Comparison of ENCODE assay signal across 28 mouse cellular contexts in genomic region chr7:103810746-103811145, GRCm38 (mm10). TPM values are rescaled to one million over a fixed set of nuclear protein-coding genes. Genes with fewer than 3 reads are reported as not detected.
DNase-seq lines count a peak whose midpoint lies in the region; ATAC-seq and TF ChIP-seq lines count a peak whose summit lies in the region.
"Had no signal": no experiment of that assay in that cellular context is flagged by ENCODE, and none has a peak within 500 bp of the region (broad histone marks: within the 10 kb centered on the region; RNA-seq: fewer than 3 reads in every experiment).

No protein-coding gene starts in this region.

- H3K36me3 ChIP-seq in MEL (ENCODE audit: control insufficient read depth in 1 of 2, insufficient read depth in 2 of 2, low read length in 2 of 2), result peaks cover 0 to 31% of the 10 kb centered on the region in 2 experiments; a peak in 2 of 4 replicates
- no peaks in the 10 kb centered on the region for H3K36me3 ChIP-seq in liver, embryonic 12.5 days
- H3K36me3 ChIP-seq in liver, embryonic 16.5 days (ENCODE audit: control insufficient read depth, insufficient read depth), result peaks cover 2% of the 10 kb centered on the region; the same call in 1 of the 2 replicates
- H3K36me3 ChIP-seq in midbrain, postnatal 0 days (ENCODE audit: insufficient read depth, low read length), result no peaks in the 10 kb centered on the region
- H3K36me3 ChIP-seq: embryonic facial prominence, embryonic 10.5 days; forebrain, embryonic 12.5 days; heart, embryonic 15.5 days; hindbrain, embryonic 13.5 days had no signal

- TF ChIP-seq CTCF in MEL (IDR thresholded peaks at IDR 0.05 in 2 of 3, conservative IDR thresholded peaks at IDR 0.05 in 1 of 3; ENCODE audit: control insufficient read depth in 1 of 3, insufficient read depth in 1 of 3, low read depth in 2 of 3, low read length in 3 of 3, poor library complexity in 1 of 3, severe bottlenecking in 1 of 3), result no peak
- no peak for TF ChIP-seq CTCF in midbrain, postnatal 0 days (IDR thresholded peaks at IDR 0.05)

- no peak for TF ChIP-seq POLR2A in MEL (IDR thresholded peaks at IDR 0.05; ENCODE audit: control insufficient read depth in 1 of 2, insufficient read depth in 1 of 2, low read depth in 1 of 2, low read length in 2 of 2, poor library complexity in 1 of 2)

- TF ChIP-seq EP300 in MEL (IDR thresholded peaks at IDR 0.05; ENCODE audit: low read depth in 1 of 2, low read length in 2 of 2), result no peak

- peak; percentile 44 for DNase-seq in MEL (ENCODE audit: low read depth, low spot score)
- DNase-seq in c-Kit-positive CD71-positive TER-119-positive erythroid progenitor cells, embryonic 14.5 days (ENCODE audit: low spot score), result peak; percentile 71
- no peak for DNase-seq in left cerebral cortex, postnatal 25 days (ENCODE audit: low spot score in 2 of 2)
- no peak for DNase-seq in testis, postnatal 10 days (ENCODE audit: low spot score)
- no peak for DNase-seq in midbrain, postnatal 0 days (ENCODE audit: low spot score)
- DNase-seq: adrenal gland, postnatal 10 days; cerebellum, adult 18-20 months; cerebellum, adult 9-11 months; cerebellum, postnatal 36 days; gastrocnemius, postnatal 10 days; heart, adult 2 months; heart, postnatal 14 days had no signal

- peak; percentile 21; the same call in 1 of the 2 replicates for ATAC-seq in liver, embryonic 12.5 days
- 0 out of 2 replicates have a peak, but pooled peaks have one; percentile 5 for ATAC-seq in liver, embryonic 16.5 days (ENCODE audit: low read depth)
- ATAC-seq in midbrain, postnatal 0 days (ENCODE audit: low FRiP score), result no peak
- ATAC-seq: forebrain, embryonic 16.5 days; hindbrain, postnatal 0 days had no signal

- H3K79me2 ChIP-seq in MEL (ENCODE audit: control insufficient read depth, insufficient read depth, low read length, poor library complexity), result no peaks in the 10 kb centered on the region

- H3K4me3 ChIP-seq in MEL (ENCODE audit: control insufficient read depth in 1 of 2, insufficient read depth in 1 of 2, low read depth in 2 of 2, low read length in 2 of 2), result no peak overlapping the region
- peak overlapping the region; percentile 30 for H3K4me3 ChIP-seq in liver, embryonic 12.5 days
- peak overlapping the region; percentile 51 for H3K4me3 ChIP-seq in liver, embryonic 16.5 days (ENCODE audit: low read depth, low read length)
- H3K4me3 ChIP-seq in midbrain, postnatal 0 days (ENCODE audit: low read depth, low read length), result no peak overlapping the region
- H3K4me3 ChIP-seq: embryonic facial prominence, embryonic 10.5 days; forebrain, embryonic 12.5 days; heart, adult 2 months; heart, embryonic 15.5 days; hindbrain, embryonic 13.5 days had no signal

- peak overlapping the region; percentile 97 for H3K27ac ChIP-seq in MEL (ENCODE audit: control insufficient read depth, low read depth, low read length)
- H3K27ac ChIP-seq in liver, embryonic 12.5 days, result peak overlapping the region; percentile 95
- H3K27ac ChIP-seq in liver, embryonic 16.5 days (ENCODE audit: low read length), result peak overlapping the region; percentile 97
- H3K27ac ChIP-seq in midbrain, postnatal 0 days (ENCODE audit: low read depth, low read length), result no peak overlapping the region
- H3K27ac ChIP-seq: embryonic facial prominence, embryonic 10.5 days; forebrain, embryonic 12.5 days; heart, adult 2 months; heart, embryonic 15.5 days; hindbrain, embryonic 13.5 days; hindbrain, postnatal 0 days had no signal

- no peaks in the 10 kb centered on the region for H3K27me3 ChIP-seq in MEL (ENCODE audit: control insufficient read depth in 1 of 2, insufficient read depth in 2 of 2, low read length in 2 of 2)
- H3K27me3 ChIP-seq in liver, embryonic 12.5 days (replicated peaks), result no peaks in the 10 kb centered on the region
- no peaks in the 10 kb centered on the region for H3K27me3 ChIP-seq in liver, embryonic 16.5 days (ENCODE audit: control insufficient read depth, insufficient read depth, low read depth, low read length)
- H3K27me3 ChIP-seq in midbrain, postnatal 0 days (ENCODE audit: insufficient read depth, low read length), result no peaks in the 10 kb centered on the region
- H3K27me3 ChIP-seq: CH12.LX; forebrain, embryonic 12.5 days; heart, embryonic 15.5 days; hindbrain, embryonic 13.5 days had no signal

- 37% methylated on average over 3 of the region's 3 CpGs for WGBS in liver, embryonic 12.5 days (ENCODE audit: insufficient replicate concordance)
- WGBS in liver, embryonic 16.5 days (ENCODE audit: insufficient replicate concordance), result 32% methylated on average over 3 of the region's 3 CpGs
- WGBS in midbrain, postnatal 0 days, result 81% methylated on average over 3 of the region's 3 CpGs

- no peak for TF ChIP-seq RAD21 in MEL (IDR thresholded peaks at IDR 0.05; ENCODE audit: low read depth, low read length)

- intact Hi-C loops in left cerebral cortex, postnatal 25 days (cut with DNase I), result no loop called here

- H3K9me3 ChIP-seq in MEL (replicated peaks; ENCODE audit: insufficient read depth, low read length), result no peaks in the 10 kb centered on the region
- no peaks in the 10 kb centered on the region for H3K9me3 ChIP-seq in liver, embryonic 12.5 days (replicated peaks)
- no peaks in the 10 kb centered on the region for H3K9me3 ChIP-seq in liver, embryonic 16.5 days (replicated peaks; ENCODE audit: control insufficient read depth, low read length)
- no peaks in the 10 kb centered on the region for H3K9me3 ChIP-seq in midbrain, postnatal 0 days (ENCODE audit: low read length)
- H3K9me3 ChIP-seq: embryonic facial prominence, embryonic 10.5 days; forebrain, embryonic 12.5 days; heart, embryonic 15.5 days; hindbrain, embryonic 13.5 days had no signal

- peak overlapping the region; percentile 55 for H3K9ac ChIP-seq in MEL (ENCODE audit: control insufficient read depth, low read depth, low read length, poor library complexity, severe bottlenecking)
- peak overlapping the region; percentile 68; the same call in 1 of the 2 replicates for H3K9ac ChIP-seq in liver, embryonic 12.5 days
- peak overlapping the region; percentile 45 for H3K9ac ChIP-seq in liver, embryonic 16.5 days (ENCODE audit: low read depth, low read length)
- no peak overlapping the region for H3K9ac ChIP-seq in midbrain, postnatal 0 days (replicated peaks; ENCODE audit: low read length, poor library complexity, severe bottlenecking)
- H3K9ac ChIP-seq: forebrain, embryonic 12.5 days; heart, embryonic 15.5 days; hindbrain, embryonic 13.5 days had no signal

- peaks cover 23 to 26% of the 10 kb centered on the region in 2 experiments for H3K4me1 ChIP-seq in MEL (ENCODE audit: control insufficient read depth in 1 of 2, insufficient read depth in 2 of 2, low read length in 2 of 2)
- peaks cover 52% of the 10 kb centered on the region for H3K4me1 ChIP-seq in liver, embryonic 12.5 days
- peaks cover 14% of the 10 kb centered on the region for H3K4me1 ChIP-seq in liver, embryonic 16.5 days (ENCODE audit: control insufficient read depth, low read depth, low read length)
- H3K4me1 ChIP-seq in midbrain, postnatal 0 days (ENCODE audit: insufficient read depth, low read length), result no peaks in the 10 kb centered on the region
- H3K4me1 ChIP-seq: embryonic facial prominence, embryonic 10.5 days; forebrain, embryonic 12.5 days; heart, embryonic 15.5 days; hindbrain, embryonic 13.5 days had no signal

- H3K4me2 ChIP-seq in liver, embryonic 12.5 days, result peak overlapping the region; percentile 65
- 0 out of 2 replicates have a peak overlapping the region, but pooled peaks have one; percentile 9 for H3K4me2 ChIP-seq in liver, embryonic 16.5 days (ENCODE audit: low read depth, low read length)
- H3K4me2 ChIP-seq in midbrain, postnatal 0 days (ENCODE audit: low read depth, low read length, poor library complexity, severe bottlenecking), result no peak overlapping the region
- H3K4me2 ChIP-seq: forebrain, embryonic 12.5 days; heart, embryonic 11.5 days; heart, embryonic 15.5 days; hindbrain, embryonic 13.5 days had no signal

RNA-seq across cellular contexts. Expression of gene Hbb-bt, which starts 3.0 kb away (rescaled TPM):
- 120 and 191 TPM in 2 replicates for total RNA-seq in MEL (2012; rRNA removed)
- polyA plus RNA-seq in MEL (2012; ENCODE audit: insufficient read depth in 1 of 2, insufficient read length in 2 of 2, low read depth in 1 of 2, low replicate concordance in 2 of 2, missing spikeins in 1 of 2), result 100 to 1,000 TPM in 1 of 2 experiments, not detected in 1; 118 TPM
- 37,996 and 38,837 TPM in 2 replicates for polyA plus RNA-seq in liver, embryonic 12.5 days (2016; fragmentation: Nextera tagmentation; extraction: Ambion mirVana)
- polyA plus RNA-seq in liver, embryonic 16.5 days (2015; fragmentation: Nextera tagmentation; extraction: Ambion mirVana), result 43,947 and 47,652 TPM in 2 replicates
- total RNA-seq in left cerebral cortex, postnatal 25 days (2021), result 10 to 100 TPM; 78.9 to 84.4 TPM
- 140 and 223 TPM in 2 replicates for total RNA-seq in midbrain, postnatal 0 days (2014; rRNA removed)
- 153 and 165 TPM in 2 replicates for polyA plus RNA-seq in midbrain, postnatal 0 days (2015; fragmentation: Nextera tagmentation; extraction: Ambion mirVana)

RNA-seq across cellular contexts. Expression of gene Hbb-bs, which starts 17.1 kb away (rescaled TPM):
- 79.0 and 138 TPM in 2 replicates for total RNA-seq in MEL (2012; rRNA removed)
- 100 to 1,000 TPM in 1 of 2 experiments, not detected in 1; 208 TPM for polyA plus RNA-seq in MEL (2012; ENCODE audit: insufficient read depth in 1 of 2, insufficient read length in 2 of 2, low read depth in 1 of 2, low replicate concordance in 2 of 2, missing spikeins in 1 of 2)
- 70,723 and 73,152 TPM in 2 replicates for polyA plus RNA-seq in liver, embryonic 12.5 days (2016; fragmentation: Nextera tagmentation; extraction: Ambion mirVana)
- polyA plus RNA-seq in liver, embryonic 16.5 days (2015; fragmentation: Nextera tagmentation; extraction: Ambion mirVana), result 113,562 and 115,549 TPM in 2 replicates
- 100 to 1,000 TPM; 511 to 567 TPM for total RNA-seq in left cerebral cortex, postnatal 25 days (2021)
- total RNA-seq in midbrain, postnatal 0 days (2014; rRNA removed), result 1,016 and 1,022 TPM in 2 replicates
- polyA plus RNA-seq in midbrain, postnatal 0 days (2015; fragmentation: Nextera tagmentation; extraction: Ambion mirVana), result 709 and 771 TPM in 2 replicates
- total RNA-seq: CH12.LX had no signal

RNA-seq across cellular contexts. Expression of gene Olfr67, which starts 19.1 kb away (rescaled TPM):
- total RNA-seq in MEL (2012; rRNA removed), result not detected in 2 replicates
- not detected for polyA plus RNA-seq in MEL (2012; ENCODE audit: insufficient read depth in 1 of 2, insufficient read length in 2 of 2, low read depth in 1 of 2, low replicate concordance in 2 of 2, missing spikeins in 1 of 2)
- not detected in 2 replicates for polyA plus RNA-seq in liver, embryonic 12.5 days (2016; fragmentation: Nextera tagmentation; extraction: Ambion mirVana)
- polyA plus RNA-seq in liver, embryonic 16.5 days (2015; fragmentation: Nextera tagmentation; extraction: Ambion mirVana), result not detected in 2 replicates
- total RNA-seq in left cerebral cortex, postnatal 25 days (2021), result not detected
- not detected in 2 replicates for total RNA-seq in midbrain, postnatal 0 days (2014; rRNA removed)
- not detected in 2 replicates for polyA plus RNA-seq in midbrain, postnatal 0 days (2015; fragmentation: Nextera tagmentation; extraction: Ambion mirVana)
- total RNA-seq: adrenal gland, postnatal 10 days; adrenal gland, postnatal 4 days; CH12.LX; gastrocnemius, postnatal 10 days; heart, adult 2 months; heart, postnatal 14 days; hematopoietic stem cell, adult 5-6 weeks; hindbrain, postnatal 0 days had no signal
- polyA plus RNA-seq: brain, embryonic 14.5 days; embryonic facial prominence, embryonic 10.5 days; embryonic facial prominence, embryonic 14.5 days; forebrain, embryonic 12.5 days; forebrain, embryonic 16.5 days; frontal cortex, adult 2 months; gonadal fat pad, adult 2 months; heart, adult 2 months; heart, embryonic 11.5 days; heart, embryonic 15.5 days; hindbrain, embryonic 13.5 days; hindbrain, postnatal 0 days had no signal

RNA-seq across cellular contexts. Expression of gene Hbb-bh2, which starts 29.6 kb away (rescaled TPM):
- not detected in 2 replicates for total RNA-seq in MEL (2012; rRNA removed)
- polyA plus RNA-seq in MEL (2012; ENCODE audit: insufficient read depth in 1 of 2, insufficient read length in 2 of 2, low read depth in 1 of 2, low replicate concordance in 2 of 2, missing spikeins in 1 of 2), result not detected
- polyA plus RNA-seq in liver, embryonic 12.5 days (2016; fragmentation: Nextera tagmentation; extraction: Ambion mirVana), result 0.72 and 1.2 TPM in 2 replicates
- polyA plus RNA-seq in liver, embryonic 16.5 days (2015; fragmentation: Nextera tagmentation; extraction: Ambion mirVana), result 0.22 TPM in 1 of 2 replicates, not detected in the other
- not detected for total RNA-seq in left cerebral cortex, postnatal 25 days (2021)
- total RNA-seq in midbrain, postnatal 0 days (2014; rRNA removed), result not detected in 2 replicates
- polyA plus RNA-seq in midbrain, postnatal 0 days (2015; fragmentation: Nextera tagmentation; extraction: Ambion mirVana), result not detected in 2 replicates
- total RNA-seq: adrenal gland, postnatal 10 days; adrenal gland, postnatal 4 days; CH12.LX; gastrocnemius, postnatal 10 days; heart, adult 2 months; heart, postnatal 14 days; hematopoietic stem cell, adult 5-6 weeks; hindbrain, postnatal 0 days had no signal
- polyA plus RNA-seq: brain, embryonic 14.5 days; embryonic facial prominence, embryonic 14.5 days; forebrain, embryonic 16.5 days; frontal cortex, adult 2 months; gonadal fat pad, adult 2 months; heart, adult 2 months; heart, embryonic 15.5 days; hindbrain, embryonic 13.5 days; hindbrain, postnatal 0 days had no signal

RNA-seq across cellular contexts. Expression of gene Olfr68, which starts 31.2 kb away (rescaled TPM):
- not detected in 2 replicates for total RNA-seq in MEL (2012; rRNA removed)
- polyA plus RNA-seq in MEL (2012; ENCODE audit: insufficient read depth in 1 of 2, insufficient read length in 2 of 2, low read depth in 1 of 2, low replicate concordance in 2 of 2, missing spikeins in 1 of 2), result not detected
- not detected in 2 replicates for polyA plus RNA-seq in liver, embryonic 12.5 days (2016; fragmentation: Nextera tagmentation; extraction: Ambion mirVana)
- not detected in 2 replicates for polyA plus RNA-seq in liver, embryonic 16.5 days (2015; fragmentation: Nextera tagmentation; extraction: Ambion mirVana)
- not detected for total RNA-seq in left cerebral cortex, postnatal 25 days (2021)
- not detected in 2 replicates for total RNA-seq in midbrain, postnatal 0 days (2014; rRNA removed)
- polyA plus RNA-seq in midbrain, postnatal 0 days (2015; fragmentation: Nextera tagmentation; extraction: Ambion mirVana), result not detected in 2 replicates
- total RNA-seq: adrenal gland, postnatal 10 days; adrenal gland, postnatal 4 days; CH12.LX; gastrocnemius, postnatal 10 days; heart, adult 2 months; heart, postnatal 14 days; hematopoietic stem cell, adult 5-6 weeks; hindbrain, postnatal 0 days had no signal
- polyA plus RNA-seq: brain, embryonic 14.5 days; embryonic facial prominence, embryonic 10.5 days; embryonic facial prominence, embryonic 14.5 days; forebrain, embryonic 12.5 days; forebrain, embryonic 16.5 days; frontal cortex, adult 2 months; gonadal fat pad, adult 2 months; heart, adult 2 months; heart, embryonic 11.5 days; heart, embryonic 15.5 days; hindbrain, embryonic 13.5 days; hindbrain, postnatal 0 days had no signal

Comparison
In these comparisons a context has a peak if more than half of its experiments do, and no peak if none do; other contexts are left out.
1. DNase-seq: peak in MEL (single experiment) and c-Kit-positive CD71-positive TER-119-positive erythroid progenitor cells, embryonic 14.5 days (single experiment); none in left cerebral cortex, postnatal 25 days (0 of 2), testis, postnatal 10 days (single experiment) and midbrain, postnatal 0 days (single experiment).
2. H3K4me3 ChIP-seq: peak in liver, embryonic 12.5 days (single experiment) and liver, embryonic 16.5 days (single experiment); none in MEL (0 of 2) and midbrain, postnatal 0 days (single experiment).
3. RNA of gene Hbb-bt, which starts 3.0 kb away (polyA plus RNA-seq): 43,947 to 47,652 TPM in liver, embryonic 16.5 days and 37,996 to 38,837 TPM in liver, embryonic 12.5 days; 153 to 165 TPM in midbrain, postnatal 0 days and 118 TPM in MEL; every median in the first group is over 100 times any median in the second.
4. RNA of gene Hbb-bs, which starts 17.1 kb away (polyA plus RNA-seq): 113,562 to 115,549 TPM in liver, embryonic 16.5 days and 70,723 to 73,152 TPM in liver, embryonic 12.5 days; 709 to 771 TPM in midbrain, postnatal 0 days and 208 TPM in MEL; every median in the first group is over 10 times any median in the second.